Mouse (Mus musculus) heart, adult 2 months (tissue): ENCODE measurements around the gene Pde1a.

Experiments
- CTCF ChIP-seq: fragments of 200-600 bp; IDR thresholded peaks from 2 replicates; pipeline ENCODE4 v1.8.1; 2022; ENCODE audit warnings: antibody characterized with exemption, mild to moderate bottlenecking, moderate library complexity
- EP300 ChIP-seq: fragments of 200-500 bp; IDR thresholded peaks from 2 replicates; pipeline ENCODE4 v1.6.1; 2011; ENCODE audit warnings: low read depth, low read length, control low read depth; ENCODE audit not compliant: insufficient read depth
- POLR2A ChIP-seq: fragments of 200-500 bp; IDR thresholded peaks from 2 replicates; pipeline ENCODE4 v1.6.1; 2011; ENCODE audit warnings: mild to moderate bottlenecking, low read depth, low read length, control low read depth; ENCODE audit not compliant: insufficient read depth

DNA sequence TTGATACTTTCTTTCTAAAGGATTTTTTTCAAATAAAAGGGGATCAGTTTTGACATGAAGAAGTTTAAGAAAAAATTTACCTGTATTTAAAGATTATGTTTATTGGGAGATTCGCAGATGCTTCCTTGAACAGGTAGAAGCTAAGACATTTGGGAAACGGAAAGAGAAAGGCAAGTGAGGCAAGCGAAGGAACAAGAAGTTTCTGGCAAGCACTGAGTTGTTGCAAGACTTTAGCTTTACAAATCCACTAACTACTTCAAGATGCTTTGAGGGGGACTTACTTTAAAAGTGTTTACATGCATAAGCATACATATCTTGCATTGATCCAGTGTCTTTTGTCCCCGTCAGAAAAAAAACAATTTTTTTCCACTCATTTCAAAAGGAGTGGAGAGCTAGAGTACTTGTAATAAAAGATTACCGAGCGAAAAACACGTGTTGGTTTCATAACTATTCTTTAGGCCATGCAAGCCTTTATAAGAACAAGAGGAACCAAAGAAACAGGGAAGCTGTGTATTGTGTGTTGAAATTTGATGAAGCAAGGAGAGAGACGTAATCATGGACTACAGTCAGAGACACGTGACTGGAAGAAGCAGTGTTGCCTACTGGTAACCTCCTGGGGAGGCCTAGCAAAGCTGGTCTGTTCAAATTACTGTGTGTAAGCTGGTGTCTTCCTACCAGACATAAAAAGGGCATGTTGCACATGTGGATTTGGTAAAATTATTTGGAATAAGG is 49.0 kb downstream of the Pde1a start:
- no peak for TF ChIP-seq POLR2A
- no peak for TF ChIP-seq CTCF
- no peak for TF ChIP-seq EP300
